Mouse (Mus musculus) urinary bladder, postnatal 25 days (tissue): ENCODE measurements around the gene Rasgrf1.

Experiments
- DNase-seq: peaks from one replicate; pipeline ENCODE4 v3.0.0; 2022; ENCODE audit warnings: low spot score

The Rasgrf1 gene

GRCm38 (mm10) chr9:89970271-89970670 lies 60.6 kb downstream of the Rasgrf1 start:
- DNase-seq: no peak

GRCm38 (mm10) chr9:89970886-89971486 lies 61.3 kb downstream of the Rasgrf1 start:
- no peak for DNase-seq

GRCm38 (mm10) chr9:89972321-89972720 lies 62.6 kb downstream of the Rasgrf1 start:
- DNase-seq: no peak

GRCm38 (mm10) chr9:89973856-89974255 lies 64.1 kb downstream of the Rasgrf1 start:
- DNase-seq: no peak

- no peak for DNase-seq
Observed at GRCm38 (mm10) chr9:89974463-89974931, 64.8 kb downstream of the Rasgrf1 start.

- DNase-seq: no peak
Observed at GRCm38 (mm10) chr9:89976366-89976940, 66.7 kb downstream of the Rasgrf1 start.

GRCm38 (mm10) chr9:89979248-89979647 lies 69.5 kb downstream of the Rasgrf1 start:
- DNase-seq: no peak

GRCm38 (mm10) chr9:89982256-89982655 lies 72.5 kb downstream of the Rasgrf1 start:
- DNase-seq: no peak

- no peak for DNase-seq
Observed at GRCm38 (mm10) chr9:89988053-89988452, 78.3 kb downstream of the Rasgrf1 start.

GRCm38 (mm10) chr9:89988811-89989528 lies 79.3 kb downstream of the Rasgrf1 start:
- DNase-seq: no peak

- DNase-seq: no peak
Observed at GRCm38 (mm10) chr9:90006432-90006831, 96.7 kb downstream of the Rasgrf1 start.

GRCm38 (mm10) chr9:90007094-90007493 lies 97.4 kb downstream of the Rasgrf1 start:
- DNase-seq: no peak

GRCm38 (mm10) chr9:90008138-90008537 lies 98.4 kb downstream of the Rasgrf1 start:
- DNase-seq: no peak

- DNase-seq: no peak
Observed at GRCm38 (mm10) chr9:90011849-90012248, 102.1 kb downstream of the Rasgrf1 start.

- no peak for DNase-seq
Observed at GRCm38 (mm10) chr9:90014649-90015048, 104.9 kb downstream of the Rasgrf1 start.

- no peak for DNase-seq
Observed at GRCm38 (mm10) chr9:90016204-90016603, 106.5 kb downstream of the Rasgrf1 start.

GRCm38 (mm10) chr9:90020866-90021265 lies 111.2 kb downstream of the Rasgrf1 start:
- DNase-seq: no peak

- no peak for DNase-seq
Observed at GRCm38 (mm10) chr9:90021442-90021841, 111.7 kb downstream of the Rasgrf1 start.

GRCm38 (mm10) chr9:90027709-90028108 lies 118.0 kb downstream of the Rasgrf1 start:
- DNase-seq: no peak

GRCm38 (mm10) chr9:90033922-90034321 lies 124.2 kb downstream of the Rasgrf1 start:
- no peak for DNase-seq

GRCm38 (mm10) chr9:90035168-90035567 lies 125.5 kb downstream of the Rasgrf1 start:
- no peak for DNase-seq

GRCm38 (mm10) chr9:90035794-90036193 lies 126.1 kb downstream of the Rasgrf1 start:
- no peak for DNase-seq

GRCm38 (mm10) chr9:90036313-90036712 lies 126.6 kb downstream of the Rasgrf1 start:
- no peak for DNase-seq
